Mouse (Mus musculus) G1E (cell line): Measurements from ENCODE around the gene Cd276.

Source experiments
- CTCF ChIP-seq: IDR thresholded peaks from 2 replicates; pipeline ENCODE4 v1.5.1; 2012; ENCODE audit warnings: low read depth, low read length, inconsistent platforms, mixed read lengths
- GATA1 ChIP-seq: IDR thresholded peaks from 2 replicates; pipeline ENCODE4 v1.6.1; 2012; ENCODE audit warnings: borderline replicate concordance, low read length, inconsistent platforms, mixed read lengths
- GATA2 ChIP-seq: IDR thresholded peaks from 2 replicates; pipeline ENCODE4 v1.6.1; 2012; ENCODE audit warnings: low read depth, low read length, inconsistent platforms, borderline replicate concordance
- TAL1 ChIP-seq: conservative IDR thresholded peaks from 2 replicates; pipeline ENCODE4 v1.6.1; 2012; ENCODE audit warnings: low read depth, low read length, inconsistent platforms, mixed read lengths

- TF ChIP-seq TAL1 (no peak), CTCF (no peak), GATA2 (no peak), GATA1 (no peak)
Observed at GRCm38 (mm10) chr9:58497942-58498341, 57.3 kb downstream of the Cd276 start.
